In the genomic region with DNA sequence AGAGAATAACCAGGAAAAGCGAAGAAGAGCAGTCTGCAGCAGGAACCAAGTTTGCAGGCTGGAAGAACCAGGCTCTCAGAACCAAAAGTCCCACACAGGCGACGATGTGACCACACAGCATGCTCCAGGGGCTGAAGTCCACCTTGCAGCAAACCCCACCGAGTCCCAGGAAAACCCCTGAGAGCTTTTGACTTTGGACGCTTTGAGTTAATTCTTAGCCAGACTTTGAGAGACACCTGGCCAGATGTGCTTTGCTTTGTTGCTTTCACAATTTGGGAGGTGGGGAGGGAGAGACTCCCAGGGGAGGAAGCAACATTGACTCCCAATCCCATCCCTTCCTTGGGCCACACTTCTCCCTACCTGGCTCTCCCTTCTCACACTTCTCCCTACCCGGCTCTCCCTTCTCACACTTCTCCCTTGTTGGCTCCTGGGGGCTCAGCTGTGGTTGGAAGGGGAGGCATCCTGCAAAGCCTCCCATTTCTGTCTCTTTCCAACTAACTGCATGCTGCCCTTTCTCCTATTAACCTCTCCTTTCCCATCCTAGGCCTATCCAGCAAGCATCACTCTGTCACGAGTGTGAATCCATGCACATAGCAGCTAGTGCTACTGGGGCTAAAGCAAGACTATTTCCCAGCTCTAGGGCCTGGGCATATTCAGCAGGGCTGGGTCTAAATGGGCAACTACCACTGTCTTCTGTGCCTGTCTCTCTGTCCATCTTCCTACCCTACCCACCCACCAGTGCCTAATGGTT, we compare ENCODE assay signal across 15 mouse cellular contexts. TPM values are rescaled to one million over a fixed set of nuclear protein-coding genes. Genes with fewer than 3 reads are reported as not detected.
DNase-seq lines count a peak whose midpoint lies in the region; ATAC-seq lines count a peak whose summit lies in the region.
"Had no signal": no experiment of that assay in that cellular context is flagged by ENCODE, and none has a peak within 500 bp of the region (broad histone marks: within the 10 kb centered on the region; RNA-seq: fewer than 3 reads in every experiment).

No protein-coding gene starts in this region.

- H3K4me2 ChIP-seq in intestine, embryonic 15.5 days (replicated peaks), result no peak overlapping the region; the same call in 1 of the 2 replicates
- H3K4me2 ChIP-seq in stomach, embryonic 15.5 days, result no peak overlapping the region
- H3K4me2 ChIP-seq: embryonic facial prominence, embryonic 15.5 days; limb, embryonic 13.5 days had no signal

- peak; percentile 83 to 84 for DNase-seq in kidney, adult 8-10 months
- DNase-seq in liver, result peak; percentile 32
- DNase-seq in layer of hippocampus, adult 11-12 months (ENCODE audit: low spot score), result no peak
- DNase-seq in left cerebral cortex, adult 11 months (ENCODE audit: low spot score), result no peak
- no peak for DNase-seq in adrenal gland, postnatal 25 days
- DNase-seq: heart, postnatal 14 days; layer of hippocampus, postnatal 36 days; right cerebral cortex, adult 18-20 months; thymus, postnatal 36 days had no signal

- peak; percentile 59 for ATAC-seq in intestine, embryonic 15.5 days
- ATAC-seq in stomach, embryonic 15.5 days (ENCODE audit: insufficient read depth, low FRiP score, low read depth), result peak; percentile 17; the same call in 1 of the 2 replicates
- ATAC-seq: forebrain, embryonic 14.5 days had no signal

- H3K9me3 ChIP-seq in intestine, embryonic 15.5 days, result no peaks in the 10 kb centered on the region
- no peaks in the 10 kb centered on the region for H3K9me3 ChIP-seq in stomach, embryonic 15.5 days
- H3K9me3 ChIP-seq: embryonic facial prominence, embryonic 15.5 days; limb, embryonic 13.5 days had no signal

- no peak overlapping the region for H3K9ac ChIP-seq in intestine, embryonic 15.5 days
- H3K9ac ChIP-seq in stomach, embryonic 15.5 days, result no peak overlapping the region
- H3K9ac ChIP-seq: embryonic facial prominence, embryonic 15.5 days; limb, embryonic 13.5 days had no signal

- no peaks in the 10 kb centered on the region for H3K27me3 ChIP-seq in intestine, embryonic 15.5 days (replicated peaks)
- H3K27me3 ChIP-seq in stomach, embryonic 15.5 days (replicated peaks), result no peaks in the 10 kb centered on the region
- H3K27me3 ChIP-seq: embryonic facial prominence, embryonic 15.5 days; limb, embryonic 13.5 days had no signal

- 55% methylated on average over 7 of the region's 7 CpGs for WGBS in intestine, embryonic 15.5 days
- WGBS in stomach, embryonic 15.5 days, result 70% methylated on average over 7 of the region's 7 CpGs

- no peaks in the 10 kb centered on the region for H3K36me3 ChIP-seq in intestine, embryonic 15.5 days
- H3K36me3 ChIP-seq in stomach, embryonic 15.5 days, result no peaks in the 10 kb centered on the region
- H3K36me3 ChIP-seq: embryonic facial prominence, embryonic 15.5 days; limb, embryonic 13.5 days had no signal

- H3K27ac ChIP-seq in intestine, embryonic 15.5 days, result peak overlapping the region; percentile 65
- H3K27ac ChIP-seq in stomach, embryonic 15.5 days, result peak overlapping the region; percentile 44; the same call in 1 of the 2 replicates
- H3K27ac ChIP-seq: embryonic facial prominence, embryonic 15.5 days; limb, embryonic 13.5 days had no signal

- no peak overlapping the region for H3K4me3 ChIP-seq in intestine, embryonic 15.5 days (replicated peaks)
- no peak overlapping the region for H3K4me3 ChIP-seq in stomach, embryonic 15.5 days (replicated peaks)
- H3K4me3 ChIP-seq: embryonic facial prominence, embryonic 15.5 days; limb, embryonic 13.5 days had no signal

- peaks cover 22% of the 10 kb centered on the region for H3K4me1 ChIP-seq in intestine, embryonic 15.5 days (replicated peaks)
- H3K4me1 ChIP-seq in stomach, embryonic 15.5 days, result peaks cover 19% of the 10 kb centered on the region

RNA-seq across cellular contexts. Expression of a gene that starts 10.8 kb away (rescaled TPM):
- 2.3 and 2.7 TPM in 2 replicates for polyA plus RNA-seq in intestine, embryonic 15.5 days (2015; fragmentation: Nextera tagmentation; extraction: Ambion mirVana)
- 2.0 and 2.5 TPM in 2 replicates for polyA plus RNA-seq in stomach, embryonic 15.5 days (2015; fragmentation: Nextera tagmentation; extraction: Ambion mirVana)
- 20.8 and 24.7 TPM in 2 replicates for total RNA-seq in adrenal gland, postnatal 25 days (2021)
- total RNA-seq: neutrophil, adult 5-6 weeks had no signal

RNA-seq across cellular contexts. Expression of a gene that starts 26.0 kb away (rescaled TPM):
- 361 and 402 TPM in 2 replicates for polyA plus RNA-seq in intestine, embryonic 15.5 days (2015; fragmentation: Nextera tagmentation; extraction: Ambion mirVana)
- polyA plus RNA-seq in stomach, embryonic 15.5 days (2015; fragmentation: Nextera tagmentation; extraction: Ambion mirVana), result 256 and 262 TPM in 2 replicates
- 257 and 310 TPM in 2 replicates for total RNA-seq in adrenal gland, postnatal 25 days (2021)

Comparison
In these comparisons a context has a peak if more than half of its experiments do, and no peak if none do; other contexts are left out.
1. DNase-seq: peak in kidney, adult 8-10 months (2 of 2) and liver (single experiment); none in layer of hippocampus, adult 11-12 months (single experiment), left cerebral cortex, adult 11 months (single experiment) and adrenal gland, postnatal 25 days (single experiment).